Mouse (Mus musculus): ENCODE results near the gene Arl16. TPM values are rescaled to one million over a fixed set of nuclear protein-coding genes. Genes with fewer than 3 reads are reported as not detected.

Gene Arl16
- polyA plus RNA-seq, 1 experiment from 2014 or later = 65.6 TPM

DNA sequence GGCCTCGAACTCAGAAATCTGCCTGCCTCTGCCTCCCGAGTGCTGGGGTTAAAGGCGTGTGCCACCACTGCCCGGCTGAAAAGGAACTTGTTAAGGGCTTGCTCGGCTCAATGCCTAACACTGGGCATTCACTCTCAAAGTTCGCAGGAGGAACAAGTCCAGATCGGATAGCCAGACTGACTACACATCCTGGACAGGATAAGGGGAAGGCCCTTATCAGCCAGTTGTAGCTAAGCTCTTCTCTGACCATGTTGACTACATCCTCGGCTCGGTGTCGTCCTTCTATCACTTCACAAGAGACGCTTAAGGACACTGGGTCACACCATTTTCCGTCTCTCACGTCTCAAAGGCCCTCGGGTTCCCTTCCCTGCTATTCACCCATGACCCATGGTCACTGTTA is 10.0 kb downstream of the Arl16 start:
- Histone ChIP-seq H3K4me1 (peaks cover 31% of the 10 kb centered on the region), H3K27ac (peak overlapping the region; percentile 97), H3K9me3 (replicated peaks) (no peaks in the 10 kb centered on the region), H3K36me3 (peaks cover 51% of the 10 kb centered on the region), H3K4me3 (peak overlapping the region; percentile 98), H3K27me3 (ENCODE audit: low read depth, poor library complexity, severe bottlenecking) (no peaks in the 10 kb centered on the region)
- DNase-seq (ENCODE audit: low spot score) = no peak
- 38% methylated on average over 14 of the region's 14 CpGs for WGBS

DNA sequence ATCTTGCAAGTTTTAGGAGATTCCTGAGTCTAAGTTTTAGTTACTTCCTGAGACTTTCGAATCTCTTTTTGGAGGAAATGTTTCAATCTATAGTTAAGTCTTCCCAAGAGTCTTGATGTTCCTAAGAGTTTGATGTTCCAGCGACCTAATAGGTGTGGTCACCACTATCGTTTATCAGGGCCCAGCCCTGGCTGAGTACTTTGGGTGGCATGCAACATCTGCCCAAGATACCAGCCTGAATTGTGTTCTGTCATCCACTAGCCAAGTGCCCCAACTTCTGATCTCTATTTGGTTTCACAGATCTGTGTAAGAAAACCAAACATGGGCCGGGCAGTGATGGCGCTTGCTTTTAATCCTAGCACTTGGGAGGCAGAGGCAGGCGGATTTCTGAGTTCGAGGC is 12.0 kb downstream of the Arl16 start:
- H3K9me3 ChIP-seq (replicated peaks) = no peaks in the 10 kb centered on the region
- DNase-seq (ENCODE audit: low spot score) = no peak
- no peak overlapping the region for H3K27ac ChIP-seq
- WGBS = 96% methylated on average over 7 of the region's 7 CpGs
- no peak overlapping the region for H3K4me3 ChIP-seq
- peaks cover 28% of the 10 kb centered on the region for H3K4me1 ChIP-seq
- H3K27me3 ChIP-seq (ENCODE audit: low read depth, poor library complexity, severe bottlenecking) = no peaks in the 10 kb centered on the region
- H3K36me3 ChIP-seq = peaks cover 32% of the 10 kb centered on the region

DNA sequence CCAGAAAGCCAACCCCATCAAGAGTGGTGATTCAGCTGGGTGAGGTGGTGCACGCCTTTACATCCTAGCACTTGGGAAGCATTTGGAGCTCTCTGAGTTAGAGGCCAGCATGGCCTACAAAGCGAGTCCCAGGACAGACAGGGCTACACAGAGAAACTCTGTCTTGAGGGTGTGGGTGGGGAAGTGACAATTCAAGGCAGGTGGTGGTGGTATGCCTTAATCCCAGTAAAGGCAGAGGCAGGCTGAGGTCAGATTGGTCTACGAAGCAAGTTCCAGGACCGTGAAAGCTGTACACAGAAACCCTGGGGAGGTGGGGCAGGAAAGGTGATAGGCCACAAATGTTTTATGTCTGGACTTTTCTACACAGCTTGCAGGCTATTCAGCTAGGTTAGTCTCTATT is 12.4 kb downstream of the Arl16 start:
- 95% methylated on average over 4 of the region's 4 CpGs for WGBS
- no peak overlapping the region for H3K4me3 ChIP-seq
- no peaks in the 10 kb centered on the region for H3K9me3 ChIP-seq (replicated peaks)
- H3K36me3 ChIP-seq = peaks cover 28% of the 10 kb centered on the region
- no peak for DNase-seq (ENCODE audit: low spot score)
- H3K27ac ChIP-seq = no peak overlapping the region
- no peaks in the 10 kb centered on the region for H3K27me3 ChIP-seq (ENCODE audit: low read depth, poor library complexity, severe bottlenecking)
- peaks cover 28% of the 10 kb centered on the region for H3K4me1 ChIP-seq

DNA sequence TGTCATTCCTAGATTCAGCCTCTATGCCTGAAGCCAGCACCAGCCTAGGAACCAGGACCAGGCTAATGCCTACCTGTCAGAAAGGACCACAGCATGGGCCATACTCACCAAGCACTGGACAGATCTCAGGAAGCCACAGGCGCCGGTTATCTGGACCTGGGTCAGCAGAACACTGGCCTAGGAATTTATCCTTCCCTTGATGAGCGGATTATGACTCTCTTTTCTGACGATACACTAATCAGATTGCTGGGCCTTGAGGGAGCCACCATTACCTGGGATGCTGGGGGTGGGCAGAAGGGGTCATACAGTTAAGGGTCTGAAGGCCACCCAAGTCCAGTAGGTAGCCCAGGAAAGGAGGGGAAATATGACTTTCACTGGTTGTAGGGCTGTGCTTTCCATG is 14.1 kb downstream of the Arl16 start, which contains the start of gene Pde6g:
Gene Pde6g (minus strand): TSS at position 195 of the 400 bp plus-strand sequence.
- 84% methylated on average over 4 of the region's 4 CpGs for WGBS
- DNase-seq (ENCODE audit: low spot score) = no peak
- no peaks in the 10 kb centered on the region for H3K27me3 ChIP-seq (ENCODE audit: low read depth, poor library complexity, severe bottlenecking)
- H3K4me3 ChIP-seq = no peak within 1 kb of the TSS
- no peak within 1 kb of the TSS for H3K27ac ChIP-seq
- peaks cover 22% of the 10 kb centered on the region for H3K4me1 ChIP-seq
- peaks cover 16% of the 10 kb centered on the region for H3K36me3 ChIP-seq
- no peaks in the 10 kb centered on the region for H3K9me3 ChIP-seq (replicated peaks)

DNA sequence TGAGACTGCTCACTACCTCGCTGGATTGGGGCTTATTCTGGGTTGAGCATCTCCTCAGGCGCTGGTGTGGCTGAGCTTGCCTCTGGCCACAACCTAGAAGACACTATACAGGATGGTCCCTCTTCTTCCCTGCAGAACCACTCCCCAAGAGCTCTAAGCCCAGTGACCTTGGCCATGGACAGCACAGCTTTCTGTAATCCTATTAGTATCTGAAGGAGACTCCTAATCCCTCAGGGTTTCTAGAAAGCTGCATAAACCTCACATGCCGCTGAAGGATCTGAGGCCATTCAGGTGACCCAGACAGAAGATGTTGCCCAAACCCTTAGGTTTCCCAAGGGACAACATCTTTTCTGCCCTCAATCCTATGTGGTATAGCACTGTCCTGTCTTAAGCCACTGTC is 15.2 kb downstream of the Arl16 start:
- WGBS = 70% methylated on average over 3 of the region's 3 CpGs
- Histone ChIP-seq H3K36me3 (peaks cover 13% of the 10 kb centered on the region), H3K4me3 (no peak overlapping the region), H3K9me3 (replicated peaks) (no peaks in the 10 kb centered on the region), H3K27ac (no peak overlapping the region), H3K4me1 (peaks cover 14% of the 10 kb centered on the region), H3K27me3 (ENCODE audit: low read depth, poor library complexity, severe bottlenecking) (no peaks in the 10 kb centered on the region)
- DNase-seq (ENCODE audit: low spot score) = no peak

DNA sequence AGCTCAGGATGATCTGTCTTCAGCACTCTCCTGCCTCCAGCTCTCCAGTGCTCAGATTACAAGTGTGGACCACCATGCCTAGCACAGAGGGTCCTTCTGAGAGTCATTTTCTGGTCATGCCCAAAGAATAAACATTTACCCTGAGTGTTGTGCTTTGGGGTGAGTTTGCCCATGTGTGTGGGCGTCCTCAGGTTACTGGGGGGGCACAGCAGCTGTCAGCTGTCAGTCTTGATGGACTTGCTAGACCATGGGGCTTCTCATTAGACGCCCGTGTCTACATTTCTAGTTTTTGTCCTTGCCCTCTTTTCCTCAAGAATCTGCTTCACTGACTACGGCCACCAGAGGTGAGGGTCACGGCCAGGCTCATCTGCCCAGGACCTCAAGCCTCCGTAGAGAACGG is 20.2 kb downstream of the Arl16 start:
- WGBS = 84% methylated on average over 7 of the region's 7 CpGs
- no peaks in the 10 kb centered on the region for H3K36me3 ChIP-seq
- H3K27me3 ChIP-seq (ENCODE audit: low read depth, poor library complexity, severe bottlenecking) = no peaks in the 10 kb centered on the region
- peaks cover 7% of the 10 kb centered on the region; the same call in 1 of the 2 replicates for H3K4me1 ChIP-seq
- no peaks in the 10 kb centered on the region for H3K9me3 ChIP-seq (replicated peaks)
- no peak overlapping the region for H3K4me3 ChIP-seq
- no peak for DNase-seq (ENCODE audit: low spot score)
- no peak overlapping the region for H3K27ac ChIP-seq

DNA sequence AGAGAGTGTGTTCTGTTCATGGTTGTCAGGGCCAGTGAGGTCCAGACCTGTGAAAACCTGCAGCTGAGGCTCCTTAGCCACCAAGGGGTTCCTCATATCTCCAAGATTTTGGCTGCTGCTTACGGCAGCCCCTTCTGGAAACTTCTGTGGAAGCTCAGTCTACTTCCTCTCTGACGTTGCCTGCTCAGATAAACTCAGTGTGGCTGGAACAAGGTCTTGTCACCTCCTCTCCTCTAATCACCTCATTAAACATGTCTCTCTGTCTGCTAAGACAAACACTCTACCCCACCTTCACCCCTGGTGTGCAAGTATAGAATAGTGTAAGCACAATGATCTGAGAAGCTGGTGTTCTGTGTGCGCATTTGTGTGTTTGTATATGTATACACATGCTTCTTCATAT is 21.9 kb downstream of the Arl16 start:
- no peak overlapping the region; the same call in 1 of the 2 replicates for H3K27ac ChIP-seq
- H3K9me3 ChIP-seq (replicated peaks) = no peaks in the 10 kb centered on the region
- WGBS = 77% methylated on average over 3 of the region's 3 CpGs
- DNase-seq (ENCODE audit: low spot score) = no peak
- H3K27me3 ChIP-seq (ENCODE audit: low read depth, poor library complexity, severe bottlenecking) = no peaks in the 10 kb centered on the region
- no peak overlapping the region for H3K4me3 ChIP-seq
- H3K4me1 ChIP-seq = peaks cover 7% of the 10 kb centered on the region; the same call in 1 of the 2 replicates
- no peaks in the 10 kb centered on the region for H3K36me3 ChIP-seq

DNA sequence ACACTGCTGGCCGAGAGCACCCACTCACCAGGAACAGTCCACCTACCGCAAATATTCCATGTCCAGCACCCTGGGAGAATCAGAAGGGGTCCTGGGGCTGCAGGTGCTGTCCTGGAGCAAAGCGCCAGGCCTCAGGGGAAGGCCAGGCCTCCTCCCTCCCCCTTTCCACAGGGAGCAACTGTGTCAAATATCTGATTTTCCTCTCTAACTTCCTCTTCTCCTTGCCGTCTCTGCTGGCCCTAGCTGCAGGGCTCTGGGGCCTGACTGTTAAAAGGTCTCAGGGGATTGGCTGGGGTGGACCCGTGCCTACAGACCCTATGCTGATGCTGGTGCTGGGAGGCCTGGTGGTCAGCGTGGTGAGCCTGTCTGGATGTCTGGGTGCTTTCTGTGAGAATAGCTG is 23.3 kb downstream of the Arl16 start:
- Histone ChIP-seq H3K27me3 (ENCODE audit: low read depth, poor library complexity, severe bottlenecking) (no peaks in the 10 kb centered on the region), H3K27ac (no peak overlapping the region; the same call in 1 of the 2 replicates), H3K36me3 (no peaks in the 10 kb centered on the region), H3K4me1 (peaks cover 7% of the 10 kb centered on the region; the same call in 1 of the 2 replicates), H3K4me3 (no peak overlapping the region), H3K9me3 (replicated peaks) (no peaks in the 10 kb centered on the region)
- 73% methylated on average over 6 of the region's 6 CpGs for whole genome bisulfite sequencing
- no peak for DNase-seq (ENCODE audit: low spot score)

DNA sequence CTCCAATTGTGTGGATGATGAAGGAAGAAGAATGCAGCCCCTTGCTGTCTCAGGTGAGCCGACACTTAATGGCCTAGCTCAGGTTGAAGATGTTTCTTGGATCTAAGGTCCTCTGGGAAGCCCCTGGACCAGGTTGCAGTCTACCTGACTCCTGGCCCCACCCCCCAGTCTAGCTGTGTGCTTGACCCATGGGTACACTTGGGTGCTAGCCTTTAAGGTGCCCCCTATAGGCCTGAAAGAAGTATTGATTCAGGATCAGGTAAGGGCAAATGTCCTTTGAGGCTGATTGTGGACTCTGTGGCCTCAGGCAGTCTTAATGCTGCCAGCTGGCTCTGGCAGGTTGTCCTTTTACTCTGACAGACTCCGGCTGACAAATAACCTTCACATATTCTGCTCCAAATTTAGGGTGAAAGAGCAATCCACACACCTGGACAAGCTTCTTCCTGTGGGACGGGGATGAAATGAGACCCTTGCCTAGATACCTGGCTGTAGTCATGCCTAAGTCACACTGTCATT is 24.6 kb downstream of the Arl16 start:
- 88% methylated on average over 3 of the region's 3 CpGs for WGBS
- Histone ChIP-seq H3K36me3 (no peaks in the 10 kb centered on the region), H3K4me3 (no peak overlapping the region), H3K27ac (no peak overlapping the region), H3K4me1 (no peaks in the 10 kb centered on the region; the same call in 1 of the 2 replicates), H3K27me3 (ENCODE audit: low read depth, poor library complexity, severe bottlenecking) (no peaks in the 10 kb centered on the region), H3K9me3 (replicated peaks) (no peaks in the 10 kb centered on the region)
- DNase-seq (ENCODE audit: low spot score) = no peak

DNA sequence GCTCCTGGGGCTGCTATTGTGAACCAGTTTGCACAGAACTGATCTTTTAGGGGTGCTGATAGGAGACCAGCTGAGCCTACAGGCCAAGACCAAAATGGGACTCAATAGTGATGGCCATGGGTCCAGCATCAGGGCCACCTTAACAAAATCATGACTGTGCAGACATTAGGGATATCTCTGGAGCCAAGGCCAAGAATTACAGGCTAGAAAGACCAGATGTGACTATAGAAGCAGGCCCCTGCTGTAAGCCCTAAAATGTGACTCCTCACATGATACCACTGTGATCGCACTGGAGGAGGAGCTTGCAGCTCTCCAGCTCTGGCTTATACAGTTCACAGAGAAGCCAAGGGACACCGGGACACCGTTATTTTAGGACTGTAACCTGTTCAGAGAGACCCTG is 25.1 kb downstream of the Arl16 start, which contains the start of gene Tspan10:
Gene Tspan10 (plus strand): TSS at position 301 of the 400 bp plus-strand sequence.
- no peak within 1 kb of the TSS for H3K4me3 ChIP-seq
- H3K27ac ChIP-seq = no peak within 1 kb of the TSS
- peaks cover 5% of the 10 kb centered on the region; the same call in 1 of the 2 replicates for H3K4me1 ChIP-seq
- H3K9me3 ChIP-seq (replicated peaks) = no peaks in the 10 kb centered on the region
- no peaks in the 10 kb centered on the region for H3K27me3 ChIP-seq (ENCODE audit: low read depth, poor library complexity, severe bottlenecking)
- DNase-seq (ENCODE audit: low spot score) = no peak
- WGBS = 96% methylated on average over 3 of the region's 3 CpGs
- H3K36me3 ChIP-seq = no peaks in the 10 kb centered on the region

DNA sequence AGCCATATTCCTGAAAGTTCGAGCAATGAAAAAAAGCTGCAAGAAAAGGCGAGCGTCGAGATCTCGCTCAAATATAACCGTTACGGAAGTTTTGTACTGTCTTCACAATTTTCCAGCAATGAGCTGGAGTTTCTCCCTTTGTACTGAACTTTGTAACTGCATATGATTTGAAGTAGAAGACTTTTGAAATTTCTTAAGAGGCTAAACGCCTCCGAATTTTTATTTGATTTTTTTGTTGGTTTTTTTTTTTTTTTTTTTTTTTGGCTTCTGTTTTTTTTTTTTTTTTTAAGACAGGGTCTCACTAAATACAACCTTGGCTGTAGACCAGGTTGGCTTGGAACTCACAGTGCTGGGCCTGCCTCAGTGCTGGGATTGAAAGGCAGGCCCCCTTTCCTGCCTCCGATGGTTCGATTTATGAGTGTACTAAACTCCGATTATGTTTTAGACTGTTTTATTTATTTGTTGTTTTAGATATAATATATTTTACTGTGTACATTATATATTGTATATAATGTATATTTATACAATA is 29.5 kb downstream of the Arl16 start:
- Histone ChIP-seq H3K27me3 (ENCODE audit: low read depth, poor library complexity, severe bottlenecking) (no peaks in the 10 kb centered on the region), H3K27ac (peak overlapping the region; percentile 97), H3K4me1 (peaks cover 18% of the 10 kb centered on the region), H3K36me3 (peaks cover 31% of the 10 kb centered on the region), H3K9me3 (replicated peaks) (no peaks in the 10 kb centered on the region), H3K4me3 (peak overlapping the region; percentile 99)
- DNase-seq (ENCODE audit: low spot score) = no peak
- 32% methylated on average over 12 of the region's 12 CpGs for WGBS

DNA sequence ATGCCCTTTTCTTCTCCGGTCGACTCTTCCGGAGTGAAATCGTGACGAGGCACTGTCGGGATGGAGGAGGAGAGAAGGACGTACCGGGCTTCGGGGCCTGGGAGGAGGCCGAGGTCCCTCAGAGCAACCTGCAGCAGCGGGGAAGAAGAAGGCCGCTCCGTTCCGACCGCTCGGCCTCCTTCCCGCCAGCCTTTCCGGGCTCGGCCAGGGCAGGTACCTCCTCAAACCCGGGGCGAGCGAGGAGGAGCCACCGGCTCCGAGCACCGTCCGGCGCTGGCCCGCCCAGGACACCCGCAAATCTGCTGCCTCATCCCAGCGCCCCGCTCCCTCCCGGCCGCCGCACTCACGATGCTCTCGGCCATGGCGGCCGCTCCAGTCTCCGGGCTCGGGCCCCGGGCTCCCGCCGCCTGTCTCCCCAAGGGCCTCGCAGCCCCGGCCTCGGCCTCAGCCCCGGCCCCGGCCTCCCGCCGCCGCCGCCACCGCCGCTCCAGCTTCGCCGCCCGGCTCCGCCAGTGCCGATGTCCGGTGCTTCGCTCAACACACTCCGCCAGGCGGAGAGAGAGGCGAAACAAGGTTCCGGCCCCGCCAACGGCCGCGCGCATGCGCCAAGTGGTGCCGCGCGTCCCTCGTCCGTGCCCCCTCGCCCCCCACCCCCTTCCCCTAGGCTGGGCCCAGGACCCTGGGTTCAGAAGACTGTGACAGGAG is 30.1 kb downstream of the Arl16 start, which contains the start of gene Nploc4:
Gene Nploc4 (minus strand): TSS at position 557 of the 705 bp plus-strand sequence.
- Histone ChIP-seq H3K27me3 (ENCODE audit: low read depth, poor library complexity, severe bottlenecking) (no peaks in the 10 kb centered on the region), H3K4me1 (peaks cover 18% of the 10 kb centered on the region), H3K36me3 (peaks cover 37% of the 10 kb centered on the region), H3K27ac (peak within 1 kb of the TSS; percentile 97), H3K9me3 (replicated peaks) (no peaks in the 10 kb centered on the region), H3K4me3 (peak within 1 kb of the TSS; percentile 99)
- WGBS = under 1% methylated on average over 64 of the region's 77 CpGs
- DNase-seq (ENCODE audit: low spot score) = peak; percentile 97

DNA sequence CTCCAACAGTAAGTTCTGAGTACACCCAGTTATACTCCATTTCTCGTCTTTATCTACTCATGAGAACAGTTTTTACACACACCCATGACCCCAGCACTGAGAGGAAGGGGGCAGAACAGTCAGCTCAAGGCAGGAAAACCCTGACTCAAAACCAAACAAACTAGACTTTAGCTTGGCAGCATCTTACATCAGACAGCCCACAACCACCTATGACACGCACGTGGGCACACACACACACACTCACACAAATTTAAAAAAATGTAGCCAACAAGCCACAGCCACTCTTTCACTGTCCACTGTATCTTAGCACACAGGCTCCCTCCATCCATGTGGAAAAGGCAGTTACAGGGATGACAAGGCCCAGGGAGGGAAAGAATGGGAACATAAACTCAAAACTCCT is 40.7 kb downstream of the Arl16 start:
- H3K27ac ChIP-seq = no peak overlapping the region
- H3K9me3 ChIP-seq (replicated peaks) = no peaks in the 10 kb centered on the region
- no peaks in the 10 kb centered on the region for H3K27me3 ChIP-seq (ENCODE audit: low read depth, poor library complexity, severe bottlenecking)
- H3K4me1 ChIP-seq = peaks cover 16% of the 10 kb centered on the region
- 94% methylated on average over 3 of the region's 3 CpGs for WGBS
- DNase-seq (ENCODE audit: low spot score) = no peak
- peaks cover 93% of the 10 kb centered on the region for H3K36me3 ChIP-seq
- H3K4me3 ChIP-seq = no peak overlapping the region

Measured in limb, embryonic 10.5 days (tissue).